Mouse (Mus musculus) forebrain, embryonic 13.5 days (tissue): ENCODE measurements at regions not wholly inside any gene's neighbourhood (a gene's known extent, or its start where the extent isn't known, plus 50 kb on each side); places are given as distances from the start of the nearest gene placed in this dataset.
"Not testable (repeated sequence)": the region's sequence is repeated elsewhere in the genome, so short reads cannot be mapped to it uniquely, and the experiment has no call there.

ENCODE experiments used
- ATAC-seq: fragments of 200-750 bp; cut with Nextera tagmentation; 2 replicates; pipeline ENCODE4 v1.8.0; 2017
- H3K27ac ChIP-seq: fragments of 300-500 bp; sonication (generic); 2 replicates; pipeline ENCODE4 v1.5.1; 2015; ENCODE audit warnings: inconsistent platforms, mild to moderate bottlenecking, moderate library complexity
- H3K27me3 ChIP-seq: fragments of 300-500 bp; sonication (generic); 2 replicates; pipeline ENCODE4 v1.6.1; 2015; ENCODE audit warnings: mild to moderate bottlenecking, inconsistent platforms
- H3K36me3 ChIP-seq: fragments of 300-500 bp; sonication (generic); 2 replicates; pipeline ENCODE4 v1.6.1; 2015; ENCODE audit warnings: mild to moderate bottlenecking, inconsistent platforms; ENCODE audit not compliant: poor library complexity, severe bottlenecking
- H3K4me1 ChIP-seq: fragments of 300-500 bp; sonication (generic); 2 replicates; pipeline ENCODE4 v1.6.1; 2015; ENCODE audit warnings: inconsistent platforms
- H3K4me2 ChIP-seq: fragments of 300-500 bp; sonication (generic); 2 replicates; pipeline ENCODE4 v1.6.1; 2015; ENCODE audit warnings: inconsistent platforms, mild to moderate bottlenecking, moderate library complexity
- H3K4me3 ChIP-seq: fragments of 300-500 bp; sonication (generic); 2 replicates; pipeline ENCODE4 v1.5.1; 2015; ENCODE audit warnings: mild to moderate bottlenecking, inconsistent platforms
- H3K9ac ChIP-seq: fragments of 300-500 bp; sonication (generic); 2 replicates; pipeline ENCODE4 v1.6.1; 2015; ENCODE audit warnings: mild to moderate bottlenecking, inconsistent platforms
- H3K9me3 ChIP-seq: fragments of 300-500 bp; sonication (generic); replicated peaks from 2 replicates; pipeline ENCODE4 v1.6.1; 2016; ENCODE audit warnings: inconsistent platforms
- WGBS: fragments of 180-500 bp; shearing (Covaris S2); methylation state at CpG from one replicate; pipeline ENCODE4 v1.1.7; 2015; 5-methylcytosine and 5-hydroxymethylcytosine counted together

DNA sequence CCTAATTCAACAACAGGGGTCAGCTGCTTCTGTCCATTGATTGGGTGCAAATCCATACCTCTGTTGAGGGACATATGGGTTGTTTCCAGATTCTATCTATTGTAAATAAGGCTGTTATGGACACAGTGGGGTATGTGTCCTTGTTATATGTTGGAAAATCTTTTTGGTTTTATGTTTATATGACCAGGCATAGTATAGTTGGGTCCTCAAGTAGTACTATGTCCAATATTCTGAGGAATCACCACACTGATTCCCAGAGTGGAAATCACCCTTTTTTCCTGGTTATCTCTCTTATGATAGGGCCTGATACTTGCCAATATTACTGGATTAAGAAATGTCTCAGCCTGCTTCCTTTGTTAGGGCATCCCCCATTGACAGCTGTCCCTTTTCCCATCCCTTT lies 1471.0 kb downstream of the Kcnt2 start:
- Histone ChIP-seq H3K4me2 (no peak overlapping the region), H3K9me3 (no peaks in the 10 kb centered on the region), H3K9ac (no peak overlapping the region), H3K4me1 (peaks cover 8% of the 10 kb centered on the region), H3K27me3 (no peaks in the 10 kb centered on the region), H3K27ac (no peak overlapping the region), H3K4me3 (no peak overlapping the region), H3K36me3 (no peaks in the 10 kb centered on the region)
- peak; percentile 28; the same call in 1 of the 2 replicates for ATAC-seq

- H3K4me2 ChIP-seq: no peak overlapping the region
- H3K36me3 ChIP-seq: no peaks in the 10 kb centered on the region
- no peak overlapping the region for H3K27ac ChIP-seq
- 14% methylated on average over 6 of the region's 6 CpGs for WGBS
- no peak overlapping the region for H3K4me3 ChIP-seq
- no peaks in the 10 kb centered on the region for H3K9me3 ChIP-seq
- H3K27me3 ChIP-seq: no peaks in the 10 kb centered on the region
- ATAC-seq: peak; percentile 80
- H3K9ac ChIP-seq: no peak overlapping the region
- H3K4me1 ChIP-seq: peaks cover 8% of the 10 kb centered on the region
Observed at GRCm38 (mm10) chr1:141717510-141717909, 1471.6 kb downstream of the Kcnt2 start.

- Histone ChIP-seq H3K4me1 (no peaks in the 10 kb centered on the region), H3K27me3 (no peaks in the 10 kb centered on the region), H3K4me2 (no peak overlapping the region), H3K9ac (no peak overlapping the region), H3K4me3 (no peak overlapping the region), H3K36me3 (no peaks in the 10 kb centered on the region), H3K27ac (no peak overlapping the region), H3K9me3 (no peaks in the 10 kb centered on the region)
- no peak for ATAC-seq
Observed at GRCm38 (mm10) chr1:141741299-141741698, 1495.3 kb downstream of the Kcnt2 start.

DNA sequence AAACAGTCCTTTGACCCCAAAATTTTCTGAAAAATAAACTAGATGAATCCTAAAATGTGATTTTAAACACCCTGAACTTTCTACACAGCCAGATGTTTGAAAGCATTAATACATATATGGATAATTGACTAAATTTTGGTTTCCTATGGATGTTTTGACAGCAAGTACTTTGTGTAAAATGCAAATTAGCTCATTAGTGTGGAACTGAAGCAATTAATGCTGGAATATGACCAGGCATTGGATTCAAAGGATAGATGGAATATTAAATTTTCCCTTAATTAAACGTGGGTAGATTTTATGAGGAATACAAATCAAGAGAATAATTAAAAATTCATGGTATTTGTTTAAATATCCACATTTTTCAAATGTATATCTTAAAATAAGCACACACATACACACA lies 1530.1 kb downstream of the Kcnt2 start:
- H3K27me3 ChIP-seq: no peaks in the 10 kb centered on the region
- no peak overlapping the region for H3K4me3 ChIP-seq
- H3K4me2 ChIP-seq: no peak overlapping the region
- H3K4me1 ChIP-seq: no peaks in the 10 kb centered on the region
- no peak overlapping the region for H3K27ac ChIP-seq
- peak; percentile 48; the same call in 1 of the 2 replicates for ATAC-seq
- H3K9me3 ChIP-seq: no peaks in the 10 kb centered on the region
- H3K9ac ChIP-seq: no peak overlapping the region
- WGBS: 42% methylated on average over 1 of the region's 1 CpGs
- H3K36me3 ChIP-seq: no peaks in the 10 kb centered on the region

DNA sequence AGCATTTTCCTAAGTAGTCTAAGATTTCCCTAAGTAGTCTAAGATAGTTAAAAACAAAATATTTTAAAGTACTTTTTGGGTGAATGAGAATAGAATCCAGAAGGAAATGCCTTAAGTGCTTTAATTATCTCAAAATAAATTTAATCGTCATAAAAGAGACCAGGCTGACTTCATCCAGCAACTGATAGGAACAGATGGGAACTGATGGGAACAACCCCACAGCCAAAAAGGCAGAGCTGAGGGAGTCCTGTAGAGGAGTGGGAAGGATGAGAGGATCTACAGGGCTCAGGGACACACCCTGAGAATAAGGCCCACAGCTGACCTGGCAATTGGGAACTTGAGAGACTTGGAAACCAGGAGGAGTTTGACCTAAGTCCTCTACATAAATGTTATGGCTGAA lies 1537.4 kb downstream of the Kcnt2 start:
- Histone ChIP-seq H3K4me1 (no peaks in the 10 kb centered on the region), H3K9me3 (no peaks in the 10 kb centered on the region), H3K27me3 (no peaks in the 10 kb centered on the region), H3K4me2 (no peak overlapping the region), H3K4me3 (no peak overlapping the region), H3K9ac (no peak overlapping the region), H3K27ac (no peak overlapping the region), H3K36me3 (no peaks in the 10 kb centered on the region)
- ATAC-seq: no peak
- 85% methylated on average over 1 of the region's 1 CpGs for WGBS

- no peaks in the 10 kb centered on the region for H3K4me1 ChIP-seq
- no peaks in the 10 kb centered on the region for H3K27me3 ChIP-seq
- H3K9me3 ChIP-seq: no peaks in the 10 kb centered on the region
- 85% methylated on average over 1 of the region's 1 CpGs for WGBS
- H3K4me3 ChIP-seq: no peak overlapping the region
- H3K9ac ChIP-seq: no peak overlapping the region
- H3K4me2 ChIP-seq: no peak overlapping the region
- H3K27ac ChIP-seq: no peak overlapping the region
- ATAC-seq: peak; percentile 41; the same call in 1 of the 2 replicates
- H3K36me3 ChIP-seq: no peaks in the 10 kb centered on the region
Observed at GRCm38 (mm10) chr1:141813315-141814158, 1567.6 kb downstream of the Kcnt2 start.

GRCm38 (mm10) chr1:141831444-141831843 lies 1585.5 kb downstream of the Kcnt2 start:
- Histone ChIP-seq H3K36me3 (no peaks in the 10 kb centered on the region), H3K4me1 (no peaks in the 10 kb centered on the region), H3K27me3 (no peaks in the 10 kb centered on the region), H3K27ac (no peak overlapping the region), H3K9ac (no peak overlapping the region), H3K4me2 (no peak overlapping the region), H3K9me3 (no peaks in the 10 kb centered on the region), H3K4me3 (no peak overlapping the region)
- no peak for ATAC-seq

DNA sequence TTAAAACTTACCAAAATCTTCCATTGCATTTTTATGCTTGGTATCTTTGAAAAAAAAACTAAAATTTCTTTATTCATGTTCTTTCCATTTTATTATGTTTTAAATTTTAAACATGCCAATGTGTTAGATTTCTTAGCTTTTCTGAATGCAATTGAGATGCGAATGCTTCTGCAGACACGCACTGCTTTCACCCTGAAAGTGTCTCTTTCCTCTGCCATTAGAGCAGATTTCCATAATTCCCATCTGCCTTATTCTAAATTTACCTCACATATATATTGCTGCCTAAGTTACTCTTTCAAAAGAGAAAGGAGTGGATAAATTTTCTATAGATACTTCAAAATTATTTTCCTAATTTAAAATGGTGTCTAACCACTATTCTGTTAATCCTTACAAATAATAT lies 1596.6 kb downstream of the Kcnt2 start:
- Histone ChIP-seq H3K9ac (no peak overlapping the region), H3K9me3 (no peaks in the 10 kb centered on the region), H3K4me1 (no peaks in the 10 kb centered on the region), H3K27me3 (no peaks in the 10 kb centered on the region), H3K4me2 (no peak overlapping the region), H3K27ac (no peak overlapping the region), H3K4me3 (no peak overlapping the region), H3K36me3 (no peaks in the 10 kb centered on the region)
- ATAC-seq: no peak
- 82% methylated on average over 2 of the region's 2 CpGs for WGBS

DNA sequence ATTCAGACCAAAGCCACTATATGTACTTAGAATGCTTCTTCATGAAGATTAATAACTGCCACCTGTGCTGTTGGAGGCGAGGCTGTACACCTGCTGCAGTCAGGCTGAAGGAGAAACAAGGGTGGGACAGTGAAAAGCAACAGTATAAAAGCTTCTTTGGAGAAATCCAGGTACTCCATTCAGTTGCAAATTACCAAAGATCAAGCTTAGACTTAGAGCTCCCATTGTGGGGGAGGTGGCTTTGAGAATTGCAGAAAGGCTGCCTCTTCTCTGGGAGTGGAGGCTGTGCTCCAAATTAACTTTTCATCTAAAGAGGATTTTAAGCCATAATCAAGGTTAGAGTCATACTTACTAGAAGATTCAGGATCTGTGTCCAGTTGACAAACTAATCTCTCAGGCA lies 1607.9 kb downstream of the Kcnt2 start:
- H3K4me3 ChIP-seq, H3K4me2 ChIP-seq, H3K36me3 ChIP-seq, H3K9ac ChIP-seq, ATAC-seq, H3K9me3 ChIP-seq, H3K4me1 ChIP-seq, H3K27ac ChIP-seq, H3K27me3 ChIP-seq: not testable (repeated sequence)
- WGBS: 84% methylated on average over 1 of the region's 1 CpGs

GRCm38 (mm10) chr1:141884356-141884755 lies 1638.4 kb downstream of the Kcnt2 start:
- 78% methylated on average over 4 of the region's 4 CpGs for WGBS
- Histone ChIP-seq H3K9me3 (no peaks in the 10 kb centered on the region), H3K4me2 (no peak overlapping the region), H3K27me3 (no peaks in the 10 kb centered on the region), H3K27ac (no peak overlapping the region), H3K36me3 (no peaks in the 10 kb centered on the region), H3K9ac (no peak overlapping the region), H3K4me3 (no peak overlapping the region), H3K4me1 (no peaks in the 10 kb centered on the region)
- ATAC-seq: no peak

DNA sequence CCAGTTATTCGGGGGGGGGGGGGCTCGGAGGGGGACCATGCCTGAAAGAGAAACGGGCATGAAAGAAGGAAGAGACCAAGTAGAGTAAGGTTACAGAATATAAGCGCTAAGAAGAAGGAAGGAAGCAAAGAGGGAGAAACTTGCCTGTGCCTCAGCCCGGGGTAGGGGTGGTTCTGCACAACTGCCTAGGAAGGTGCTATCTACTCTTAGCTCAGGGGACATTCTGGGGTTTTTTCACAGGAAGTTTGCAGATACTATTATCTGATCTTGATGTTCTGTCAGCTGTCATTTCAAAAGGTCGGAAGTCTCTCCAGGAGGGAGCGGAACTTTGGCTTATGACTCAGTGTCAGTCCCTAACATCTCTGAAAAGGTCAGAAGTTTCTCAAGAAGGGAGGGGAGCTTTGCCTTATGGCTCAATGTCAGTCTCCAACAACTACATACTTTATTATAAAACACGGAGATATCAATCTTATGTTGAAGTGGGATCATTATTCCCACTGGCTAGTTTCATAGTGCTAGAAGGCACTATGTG lies 1652.0 kb downstream of the Kcnt2 start:
- 90% methylated on average over 8 of the region's 8 CpGs for WGBS
- no peaks in the 10 kb centered on the region for H3K4me1 ChIP-seq
- no peak overlapping the region for H3K4me2 ChIP-seq
- no peaks in the 10 kb centered on the region for H3K27me3 ChIP-seq
- H3K9me3 ChIP-seq: no peaks in the 10 kb centered on the region
- H3K4me3 ChIP-seq: no peak overlapping the region
- no peak overlapping the region for H3K9ac ChIP-seq
- no peak overlapping the region for H3K27ac ChIP-seq
- ATAC-seq: no peak
- H3K36me3 ChIP-seq: no peaks in the 10 kb centered on the region

- no peaks in the 10 kb centered on the region for H3K4me1 ChIP-seq
- no peak overlapping the region for H3K4me3 ChIP-seq
- H3K27ac ChIP-seq: no peak overlapping the region
- 88% methylated on average over 7 of the region's 7 CpGs for WGBS
- H3K4me2 ChIP-seq: no peak overlapping the region
- no peaks in the 10 kb centered on the region for H3K27me3 ChIP-seq
- no peak overlapping the region for H3K9ac ChIP-seq
- H3K36me3 ChIP-seq: no peaks in the 10 kb centered on the region
- ATAC-seq: peak; percentile 6; the same call in 1 of the 2 replicates
- H3K9me3 ChIP-seq: no peaks in the 10 kb centered on the region
Observed at GRCm38 (mm10) chr1:141911714-141912398, 1665.9 kb downstream of the Kcnt2 start.
